Mouse (Mus musculus) forebrain, embryonic 11.5 days (tissue): ENCODE measurements around the gene Slc39a13. TPM values are rescaled to one million over a fixed set of nuclear protein-coding genes. Genes with fewer than 3 reads are reported as not detected.

Source experiments
- ATAC-seq: fragments of 200-750 bp; cut with Nextera tagmentation; replicated peaks from 2 replicates; pipeline ENCODE4 v1.8.0; 2017; ENCODE audit warnings: moderate TSS enrichment; ENCODE audit not compliant: low FRiP score
- DNase-seq: peaks from one replicate; pipeline ENCODE4 v3.0.0-alpha.2; 2017; ENCODE audit warnings: low spot score
- H3K27ac ChIP-seq: fragments of 300-500 bp; sonication (generic); 2 replicates; pipeline ENCODE4 v1.5.1; 2014; ENCODE audit warnings: low read depth, low read length
- H3K27me3 ChIP-seq: fragments of 300-500 bp; sonication (generic); 2 replicates; pipeline ENCODE4 v1.6.1; 2014; ENCODE audit warnings: mild to moderate bottlenecking, low read length, mixed read lengths; ENCODE audit not compliant: control insufficient read depth, insufficient read depth
- H3K36me3 ChIP-seq: fragments of 300-500 bp; sonication (generic); 2 replicates; pipeline ENCODE4 v1.6.1; 2014; ENCODE audit warnings: mild to moderate bottlenecking, low read length, moderate library complexity, mixed read lengths; ENCODE audit not compliant: control insufficient read depth, insufficient read depth
- H3K4me1 ChIP-seq: fragments of 300-500 bp; sonication (generic); replicated peaks from 2 replicates; pipeline ENCODE4 v1.6.1; 2014; ENCODE audit warnings: low read length, mixed read lengths; ENCODE audit not compliant: control insufficient read depth, insufficient read depth
- H3K4me2 ChIP-seq: fragments of 300-500 bp; sonication (generic); 2 replicates; pipeline ENCODE4 v1.6.1; 2014; ENCODE audit warnings: low read depth, mild to moderate bottlenecking, low read length, moderate library complexity, mixed read lengths; ENCODE audit not compliant: severe bottlenecking
- H3K4me3 ChIP-seq: fragments of 300-500 bp; sonication (generic); 2 replicates; pipeline ENCODE4 v1.5.1; 2014; ENCODE audit warnings: low read depth, low read length
- H3K9ac ChIP-seq: fragments of 300-500 bp; sonication (generic); 2 replicates; pipeline ENCODE4 v1.6.1; 2014; ENCODE audit warnings: low read length
- H3K9me3 ChIP-seq: fragments of 300-500 bp; sonication (generic); 2 replicates; pipeline ENCODE4 v1.6.1; 2016; ENCODE audit warnings: low read length, mixed read lengths; ENCODE audit not compliant: control insufficient read depth
- WGBS: fragments of 180-500 bp; shearing (Covaris S2); extraction: QIAGEN DNeasy Blood & Tissue Kit; methylation state at CpG from one replicate; pipeline ENCODE4 v1.1.7; 2014; 5-methylcytosine and 5-hydroxymethylcytosine counted together
- polyA plus RNA-seq: library from polyadenylated mRNA; unstranded; fragments of >200 nt; fragmentation: Nextera tagmentation; extraction: Ambion mirVana; gene quantifications from 2 replicates; pipeline ENCODE4 v1.2.1, GENCODE M21; 2014

The Slc39a13 gene
- 23.3 and 23.6 TPM in 2 replicates for polyA plus RNA-seq

GRCm38 (mm10) chr2:91070076-91070800, at the start of gene Slc39a13:
Gene Slc39a13 (minus strand): TSS chr2:91070417.
- Histone ChIP-seq H3K4me2 (peak within 1 kb of the TSS; percentile 83), H3K27me3 (no peaks in the 10 kb centered on the region), H3K9ac (peak within 1 kb of the TSS; percentile 73), H3K4me3 (peak within 1 kb of the TSS; percentile 64), H3K27ac (peak within 1 kb of the TSS; percentile 65), H3K9me3 (no peaks in the 10 kb centered on the region), H3K4me1 (peaks cover 9% of the 10 kb centered on the region; the same call in 1 of the 2 replicates), H3K36me3 (no peaks in the 10 kb centered on the region)
- WGBS = under 1% methylated on average over 69 of the region's 69 CpGs
- ATAC-seq (peak; percentile 95), DNase-seq (peak; percentile 97)

DNA sequence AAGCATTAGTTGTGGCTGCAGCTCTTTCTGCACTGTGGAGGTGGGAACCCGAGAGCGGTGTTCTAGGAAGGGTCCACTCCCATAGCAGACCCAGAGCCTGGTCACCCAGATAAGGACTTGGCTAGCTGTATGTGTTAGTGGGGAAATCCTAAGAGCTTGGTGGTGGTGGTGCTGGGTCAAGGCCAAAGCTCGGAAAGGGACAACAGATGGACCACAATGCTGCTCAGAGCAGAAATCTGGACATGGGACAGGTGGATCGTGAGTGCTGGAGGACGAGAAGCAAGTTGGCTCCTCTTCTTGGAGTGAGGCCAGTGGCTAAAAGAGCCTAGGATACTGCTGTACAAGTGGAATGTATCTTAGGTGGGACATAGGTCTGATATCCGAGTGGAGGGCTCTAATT, 49.3 kb upstream of the Slc39a13 start:
- H3K9me3 ChIP-seq = no peaks in the 10 kb centered on the region
- H3K4me1 ChIP-seq = peaks cover 3% of the 10 kb centered on the region; the same call in 1 of the 2 replicates
- H3K36me3 ChIP-seq = no peaks in the 10 kb centered on the region
- H3K27ac ChIP-seq = no peak overlapping the region
- no peak overlapping the region for H3K9ac ChIP-seq
- H3K4me2 ChIP-seq = no peak overlapping the region
- DNase-seq (no peak), ATAC-seq (no peak)
- H3K4me3 ChIP-seq = no peak overlapping the region
- H3K27me3 ChIP-seq = no peaks in the 10 kb centered on the region; the same call in 1 of the 2 replicates
- WGBS = 91% methylated on average over 6 of the region's 6 CpGs

DNA sequence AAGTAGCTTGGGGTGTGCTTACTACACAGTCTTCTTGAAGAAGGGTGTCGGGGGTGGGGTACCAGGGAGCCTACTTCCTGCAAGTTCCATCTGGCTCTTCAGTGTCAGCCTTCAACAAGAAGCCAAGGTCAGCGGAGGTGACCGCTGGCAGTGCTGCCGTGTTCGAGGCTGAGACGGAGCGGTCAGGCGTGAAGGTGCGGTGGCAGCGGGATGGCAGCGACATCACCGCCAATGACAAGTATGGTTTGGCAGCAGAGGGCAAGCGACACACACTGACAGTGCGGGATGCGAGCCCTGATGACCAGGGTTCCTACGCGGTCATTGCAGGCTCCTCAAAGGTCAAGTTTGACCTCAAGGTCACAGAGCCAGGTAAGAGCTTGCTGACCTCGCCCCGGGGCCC, 48.8 kb upstream of the Slc39a13 start:
- 91% methylated on average over 19 of the region's 19 CpGs for WGBS
- Histone ChIP-seq H3K27ac (no peak overlapping the region), H3K4me2 (no peak overlapping the region), H3K4me3 (no peak overlapping the region), H3K9ac (no peak overlapping the region), H3K27me3 (no peaks in the 10 kb centered on the region; the same call in 1 of the 2 replicates), H3K36me3 (no peaks in the 10 kb centered on the region), H3K9me3 (no peaks in the 10 kb centered on the region), H3K4me1 (peaks cover 3% of the 10 kb centered on the region; the same call in 1 of the 2 replicates)
- no peak for DNase-seq
- no peak for ATAC-seq

- no peak overlapping the region for H3K9ac ChIP-seq
- no peaks in the 10 kb centered on the region for H3K36me3 ChIP-seq
- WGBS = 83% methylated on average over 1 of the region's 1 CpGs
- H3K27ac ChIP-seq = no peak overlapping the region
- H3K27me3 ChIP-seq = no peaks in the 10 kb centered on the region; the same call in 1 of the 2 replicates
- DNase-seq (no peak), ATAC-seq (no peak)
- no peak overlapping the region for H3K4me2 ChIP-seq
- H3K4me1 ChIP-seq = peaks cover 3% of the 10 kb centered on the region; the same call in 1 of the 2 replicates
- H3K4me3 ChIP-seq = no peak overlapping the region
- no peaks in the 10 kb centered on the region for H3K9me3 ChIP-seq
These were observed 48.4 kb upstream of the Slc39a13 start for GRCm38 (mm10) chr2:91118647-91119046.

DNA sequence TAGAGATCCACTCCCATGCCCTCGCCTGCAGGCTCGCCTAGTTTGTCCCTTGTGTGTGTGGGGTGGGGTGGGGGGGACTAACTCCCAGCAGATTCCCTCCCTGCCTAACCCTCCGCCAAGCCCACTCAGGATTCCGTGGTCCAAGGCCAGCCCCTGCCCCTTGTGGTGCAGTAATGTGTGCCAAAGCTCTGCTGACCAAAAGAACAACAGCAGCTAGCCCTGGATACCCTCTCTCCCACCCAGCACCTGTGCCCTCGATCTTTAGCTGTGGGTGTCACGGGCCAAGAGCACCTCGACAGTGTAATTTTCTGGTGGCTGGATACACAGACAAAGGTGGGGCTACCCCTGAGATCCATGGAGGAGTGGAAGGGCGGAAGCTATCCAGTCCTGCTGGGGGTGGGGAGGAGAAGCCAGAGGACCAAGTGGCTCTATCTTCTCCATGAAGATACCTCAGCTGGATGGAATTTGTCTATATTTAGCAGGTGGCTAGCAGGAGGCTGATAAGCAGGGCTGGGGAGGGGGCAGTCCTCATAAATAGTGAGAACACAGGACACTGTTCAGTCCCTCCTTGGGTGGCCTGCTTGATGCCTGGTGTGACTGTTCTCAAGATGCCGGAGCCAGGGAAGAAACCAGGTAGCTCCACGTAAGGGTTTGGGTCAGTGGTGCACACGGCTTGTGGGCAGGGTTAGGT, 47.5 kb upstream of the Slc39a13 start, which contains the start of gene Mybpc3:
Gene Mybpc3 (plus strand): TSS at position 560 of the 691 bp plus-strand sequence.
- DNase-seq (no peak), ATAC-seq (no peak)
- 87% methylated on average over 11 of the region's 11 CpGs for WGBS
- Histone ChIP-seq H3K9me3 (no peaks in the 10 kb centered on the region), H3K4me2 (no peak within 1 kb of the TSS), H3K36me3 (no peaks in the 10 kb centered on the region), H3K27ac (no peak within 1 kb of the TSS), H3K27me3 (no peaks in the 10 kb centered on the region; the same call in 1 of the 2 replicates), H3K9ac (no peak within 1 kb of the TSS), H3K4me3 (no peak within 1 kb of the TSS), H3K4me1 (peaks cover 3% of the 10 kb centered on the region; the same call in 1 of the 2 replicates)

GRCm38 (mm10) chr2:91116842-91117241, 46.6 kb upstream of the Slc39a13 start:
- no peak for ATAC-seq
- DNase-seq = no peak
- 77% methylated on average over 5 of the region's 5 CpGs for WGBS

GRCm38 (mm10) chr2:91115578-91115970, 45.4 kb upstream of the Slc39a13 start:
- 36% methylated on average over 12 of the region's 12 CpGs for WGBS
- H3K9ac ChIP-seq = peak overlapping the region; percentile 77
- H3K4me3 ChIP-seq = peak overlapping the region; percentile 40
- no peaks in the 10 kb centered on the region; the same call in 1 of the 2 replicates for H3K27me3 ChIP-seq
- no peaks in the 10 kb centered on the region for H3K9me3 ChIP-seq
- no peak for DNase-seq
- H3K36me3 ChIP-seq = no peaks in the 10 kb centered on the region
- no peak for ATAC-seq
- peak overlapping the region; percentile 82 for H3K4me2 ChIP-seq
- H3K4me1 ChIP-seq = peaks cover 3% of the 10 kb centered on the region; the same call in 1 of the 2 replicates
- H3K27ac ChIP-seq = no peak overlapping the region

More at GRCm38 (mm10) chr2:91116842-91117241, 46.6 kb upstream of the Slc39a13 start:
- no peaks in the 10 kb centered on the region for H3K9me3 ChIP-seq
- H3K27ac ChIP-seq = no peak overlapping the region
- no peaks in the 10 kb centered on the region for H3K36me3 ChIP-seq
- no peak overlapping the region for H3K4me3 ChIP-seq
- H3K27me3 ChIP-seq = no peaks in the 10 kb centered on the region; the same call in 1 of the 2 replicates
- peaks cover 3% of the 10 kb centered on the region; the same call in 1 of the 2 replicates for H3K4me1 ChIP-seq
- H3K4me2 ChIP-seq = no peak overlapping the region
- no peak overlapping the region for H3K9ac ChIP-seq

GRCm38 (mm10) chr2:91114781-91115577, 44.8 kb upstream of the Slc39a13 start:
- ATAC-seq (peak; percentile 78), DNase-seq (peak; percentile 97)
- Histone ChIP-seq H3K9ac (peak overlapping the region; percentile 77), H3K4me1 (peaks cover 3% of the 10 kb centered on the region; the same call in 1 of the 2 replicates), H3K4me3 (peak overlapping the region; percentile 40), H3K27ac (no peak overlapping the region), H3K36me3 (no peaks in the 10 kb centered on the region), H3K9me3 (no peaks in the 10 kb centered on the region), H3K27me3 (no peaks in the 10 kb centered on the region; the same call in 1 of the 2 replicates), H3K4me2 (peak overlapping the region; percentile 82)
- 9% methylated on average over 36 of the region's 42 CpGs for WGBS
